Mouse (Mus musculus) liver, adult 2 months (tissue): ENCODE measurements around the gene Dld. TPM values are rescaled to one million over a fixed set of nuclear protein-coding genes. Genes with fewer than 3 reads are reported as not detected.

Experiments
- DNase-seq: peaks from one replicate; pipeline ENCODE4 v3.0.0-alpha.2; 2011; ENCODE audit warnings: low read depth, low spot score; ENCODE audit errors: extremely low read depth
- H3K27ac ChIP-seq: fragments of 200-500 bp; replicated peaks from 2 replicates; pipeline ENCODE4 v1.5.1; 2012; ENCODE audit warnings: low read depth, mild to moderate bottlenecking, control low read depth, inconsistent platforms, low read length; ENCODE audit not compliant: insufficient read depth
- H3K27me3 ChIP-seq: fragments of 200-500 bp; 2 replicates; pipeline ENCODE4 v1.6.1; 2012; ENCODE audit warnings: mild to moderate bottlenecking, moderate library complexity, low read length, inconsistent platforms; ENCODE audit not compliant: control insufficient read depth, insufficient read depth
- H3K36me3 ChIP-seq: fragments of 200-500 bp; 2 replicates; pipeline ENCODE4 v1.6.1; 2012; ENCODE audit warnings: low read length, inconsistent platforms; ENCODE audit not compliant: control insufficient read depth, insufficient read depth
- H3K4me1 ChIP-seq: fragments of 200-500 bp; 2 replicates; pipeline ENCODE4 v1.6.1; 2011; ENCODE audit warnings: low read length; ENCODE audit not compliant: control insufficient read depth, insufficient read depth
- H3K4me3 ChIP-seq: fragments of 200-500 bp; 2 replicates; pipeline ENCODE4 v1.5.1; 2011; ENCODE audit warnings: low read depth, mild to moderate bottlenecking, control low read depth, low read length, moderate library complexity; ENCODE audit not compliant: insufficient read depth
- H3K79me2 ChIP-seq: fragments of 200-500 bp; 2 replicates; pipeline ENCODE4 v1.6.1; 2012; ENCODE audit warnings: inconsistent platforms, mild to moderate bottlenecking, low read length, moderate library complexity; ENCODE audit not compliant: control insufficient read depth, insufficient read depth
- H3K9ac ChIP-seq: fragments of 200-500 bp; 2 replicates; pipeline ENCODE4 v1.6.1; 2012; ENCODE audit warnings: low read depth, mild to moderate bottlenecking, control low read depth, inconsistent platforms, low read length
- CTCF ChIP-seq: fragments of 200-500 bp; IDR thresholded peaks from 2 replicates; pipeline ENCODE4 v1.5.1; 2011; ENCODE audit warnings: low read depth, low read length, control low read depth
- POLR2A ChIP-seq: fragments of 200-500 bp; IDR thresholded peaks from 2 replicates; pipeline ENCODE4 v1.6.1; 2011; ENCODE audit warnings: low read length, control low read depth; ENCODE audit not compliant: insufficient read depth; ENCODE audit errors: extremely low read depth
- WGBS: fragments of 180-500 bp; shearing (Covaris S2); methylation state at CpG from one replicate; pipeline ENCODE4 v1.1.7; 2018; 5-methylcytosine and 5-hydroxymethylcytosine counted together
- polyA plus RNA-seq: library from polyadenylated mRNA; depleted of rRNA; stranded (reverse); fragments of >200 nt; gene quantifications from 2 replicates; pipeline ENCODE4 v1.2.3, GENCODE M21; 2012
- total RNA-seq: library from RNA; depleted of rRNA; stranded (reverse); fragments of >200 nt; gene quantifications from 2 replicates; pipeline ENCODE4 v1.2.3, GENCODE M21; 2014

The Dld gene
- total and polyA plus RNA-seq, 2 experiments = 17.4 to 117 TPM

DNA sequence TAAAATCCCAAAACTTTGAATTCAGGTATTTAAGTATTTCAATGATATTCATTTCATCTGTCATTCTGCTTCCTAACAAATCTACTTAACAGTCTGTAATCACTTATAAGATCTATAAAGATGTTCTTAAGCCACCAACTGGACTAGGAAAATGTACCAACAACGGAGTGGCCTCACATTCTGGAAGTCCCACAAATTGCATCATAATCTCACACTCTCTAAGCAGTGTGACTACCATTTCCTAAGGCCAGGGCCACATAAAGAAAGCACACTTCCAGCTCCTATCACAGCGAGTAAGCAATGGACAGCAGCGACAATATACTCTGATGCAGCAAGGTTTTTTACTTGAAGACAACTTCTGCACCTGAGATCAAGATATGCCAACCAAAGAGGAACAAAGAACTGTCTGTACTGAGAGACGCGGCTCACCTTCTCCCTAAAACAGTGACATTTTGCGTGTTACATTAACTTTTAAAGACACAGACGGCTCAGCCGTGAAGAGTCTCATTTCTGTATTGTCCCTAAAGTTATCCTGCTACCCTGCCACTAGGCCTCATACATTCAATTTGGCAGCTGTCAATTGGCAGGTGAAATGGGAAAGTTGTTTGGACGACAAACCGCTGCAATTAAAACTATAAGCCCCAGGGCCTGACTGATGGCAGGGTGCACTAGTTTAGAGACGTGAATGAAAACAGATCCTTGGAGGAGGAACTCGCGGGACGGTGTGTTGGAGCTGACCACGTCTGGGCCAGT is 886 bp downstream of the Dld start:
- no peak for TF ChIP-seq POLR2A
- no peak for TF ChIP-seq CTCF
- 9% methylated on average over 15 of the region's 15 CpGs for WGBS
- Histone ChIP-seq H3K27me3 (no peaks in the 10 kb centered on the region), H3K27ac (peak overlapping the region; percentile 70), H3K9ac (peak overlapping the region; percentile 78), H3K4me1 (peaks cover 5% of the 10 kb centered on the region), H3K36me3 (peaks cover 12% of the 10 kb centered on the region), H3K79me2 (peaks cover 17% of the 10 kb centered on the region; the same call in 1 of the 2 replicates), H3K4me3 (peak overlapping the region; percentile 76)
- DNase-seq = peak; percentile 53

DNA sequence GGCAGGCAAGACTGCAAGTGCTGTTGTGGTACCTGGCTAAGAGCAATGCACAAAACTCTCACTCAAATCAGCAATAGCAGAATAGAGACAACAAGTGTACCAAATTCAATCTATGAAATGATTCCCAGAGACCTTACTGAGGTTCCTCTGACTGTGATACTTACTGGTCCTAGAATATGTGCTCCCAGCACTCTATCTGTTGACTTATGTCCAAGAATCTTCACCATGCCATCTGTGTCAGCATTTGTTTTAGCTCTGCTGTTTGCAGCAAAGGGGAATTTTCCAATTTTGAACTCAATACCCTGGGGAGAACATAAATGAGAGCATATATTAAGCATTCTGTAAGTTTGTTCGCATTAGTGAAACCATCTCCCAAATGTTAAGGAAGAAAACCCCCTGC is 18.0 kb downstream of the Dld start:
- H3K4me1 ChIP-seq = no peaks in the 10 kb centered on the region
- no peak overlapping the region for H3K9ac ChIP-seq
- H3K79me2 ChIP-seq = no peaks in the 10 kb centered on the region
- 95% methylated on average over 1 of the region's 1 CpGs for WGBS
- DNase-seq = no peak
- peaks cover 51% of the 10 kb centered on the region for H3K36me3 ChIP-seq
- TF ChIP-seq CTCF = no peak
- TF ChIP-seq POLR2A = no peak
- no peaks in the 10 kb centered on the region for H3K27me3 ChIP-seq
- H3K4me3 ChIP-seq = no peak overlapping the region
- H3K27ac ChIP-seq = no peak overlapping the region

DNA sequence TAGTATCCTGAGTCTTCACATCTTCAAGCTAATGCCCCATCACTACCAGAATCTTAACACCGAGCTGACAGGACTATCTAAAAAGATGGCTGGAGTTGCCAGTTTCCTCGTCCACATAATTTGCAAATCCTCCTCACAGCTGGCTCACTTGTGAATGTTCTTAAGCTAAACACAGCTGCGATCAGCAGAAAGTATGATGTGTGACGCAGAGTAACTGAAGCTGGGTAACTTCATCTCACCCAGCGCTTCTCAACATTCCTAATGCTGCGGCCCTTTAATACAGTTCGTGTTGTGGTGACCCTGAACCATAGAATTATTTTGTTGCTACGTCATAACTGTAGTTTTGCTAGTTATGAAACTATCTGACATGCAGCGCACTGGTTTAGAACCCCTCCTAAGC is 24.1 kb downstream of the Dld start:
- no peaks in the 10 kb centered on the region for H3K4me1 ChIP-seq
- H3K36me3 ChIP-seq = peaks cover 10% of the 10 kb centered on the region
- TF ChIP-seq POLR2A = no peak
- TF ChIP-seq CTCF = no peak
- no peak overlapping the region for H3K9ac ChIP-seq
- H3K27ac ChIP-seq = no peak overlapping the region
- H3K4me3 ChIP-seq = no peak overlapping the region
- 93% methylated on average over 9 of the region's 9 CpGs for WGBS
- H3K27me3 ChIP-seq = 0 out of 2 replicates have a peak, but pooled peaks cover 3% of the 10 kb centered on the region
- no peaks in the 10 kb centered on the region for H3K79me2 ChIP-seq
- DNase-seq = no peak

DNA sequence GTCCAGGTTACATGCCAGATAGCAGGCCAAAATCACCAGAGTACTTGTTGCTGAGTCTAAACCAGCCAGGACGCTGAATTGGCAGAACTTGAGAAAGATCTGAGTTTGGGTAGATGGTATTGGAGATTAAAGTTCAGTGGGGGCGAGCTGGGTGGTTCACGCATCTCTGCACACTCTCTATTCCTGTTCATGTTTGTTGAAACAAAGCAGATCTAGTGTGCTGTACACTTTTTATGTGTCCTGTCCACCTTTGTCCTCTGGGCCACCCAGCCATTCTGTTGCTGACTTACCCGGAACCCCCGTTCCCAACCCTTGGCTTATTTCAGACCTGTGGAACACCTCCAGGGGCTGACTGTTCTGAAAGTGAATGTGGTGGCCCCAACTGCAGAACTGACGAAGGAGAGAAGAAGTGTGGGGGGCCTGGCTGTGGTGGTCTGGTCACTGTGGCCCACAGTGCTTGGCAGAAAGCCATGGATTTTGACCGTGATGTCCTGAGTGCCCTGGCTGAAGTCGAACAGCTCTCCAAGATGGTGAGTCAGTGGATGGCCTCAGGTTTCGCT is 28.0 kb downstream of the Dld start:
- WGBS = 69% methylated on average over 9 of the region's 9 CpGs
- Histone ChIP-seq H3K9ac (no peak overlapping the region), H3K27me3 (0 out of 2 replicates have a peak, but pooled peaks cover 3% of the 10 kb centered on the region), H3K27ac (no peak overlapping the region), H3K4me3 (no peak overlapping the region), H3K4me1 (no peaks in the 10 kb centered on the region), H3K79me2 (no peaks in the 10 kb centered on the region), H3K36me3 (no peaks in the 10 kb centered on the region)
- no peak for TF ChIP-seq CTCF
- no peak for TF ChIP-seq POLR2A
- no peak for DNase-seq

DNA sequence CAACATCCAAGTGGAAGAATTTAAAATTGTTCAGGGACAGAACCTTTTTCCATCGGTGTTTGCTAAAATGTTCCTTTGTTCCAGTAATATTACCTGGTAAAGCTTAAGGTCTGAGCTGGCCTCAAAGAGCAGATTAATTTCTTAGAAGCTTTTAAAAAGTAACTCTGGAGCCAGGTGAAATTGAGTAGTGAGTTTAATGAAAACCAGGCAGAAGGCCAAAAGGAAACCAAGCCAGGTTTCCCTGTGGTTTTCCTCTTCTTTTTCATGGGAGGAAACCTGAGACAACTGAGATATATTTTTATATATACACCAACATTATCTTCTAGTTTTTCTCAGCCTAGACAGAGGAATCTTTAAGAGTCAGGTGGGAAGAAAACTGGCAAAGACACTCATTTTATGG is 29.7 kb downstream of the Dld start:
- TF ChIP-seq CTCF = no peak
- TF ChIP-seq POLR2A = no peak
- no peak overlapping the region for H3K4me3 ChIP-seq
- H3K27me3 ChIP-seq = 0 out of 2 replicates have a peak, but pooled peaks cover 3% of the 10 kb centered on the region
- 81% methylated on average over 1 of the region's 1 CpGs for WGBS
- DNase-seq = no peak
- no peaks in the 10 kb centered on the region for H3K79me2 ChIP-seq
- no peak overlapping the region for H3K27ac ChIP-seq
- H3K9ac ChIP-seq = no peak overlapping the region
- H3K4me1 ChIP-seq = no peaks in the 10 kb centered on the region
- no peaks in the 10 kb centered on the region for H3K36me3 ChIP-seq

DNA sequence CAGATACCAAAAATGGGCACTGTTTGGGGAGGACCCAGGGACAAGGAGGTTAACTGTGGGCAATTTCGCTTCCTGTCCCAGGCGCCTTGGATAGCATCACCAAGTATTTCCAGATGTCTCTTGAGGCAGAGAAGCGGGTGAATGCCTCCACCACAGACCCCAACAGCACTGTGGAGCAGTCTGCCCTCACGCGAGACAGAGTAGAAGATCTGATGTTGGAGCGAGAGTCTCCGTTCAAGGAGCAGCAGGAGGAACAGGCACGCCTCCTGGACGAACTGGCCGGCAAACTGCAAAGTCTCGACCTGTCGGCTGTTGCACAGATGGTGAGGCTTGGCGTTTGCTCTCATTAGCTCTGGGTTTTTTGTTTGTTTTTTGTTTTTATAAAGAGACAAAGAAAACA is 30.4 kb downstream of the Dld start:
- Histone ChIP-seq H3K4me1 (no peaks in the 10 kb centered on the region), H3K36me3 (no peaks in the 10 kb centered on the region), H3K79me2 (no peaks in the 10 kb centered on the region), H3K27ac (no peak overlapping the region), H3K9ac (no peak overlapping the region), H3K4me3 (no peak overlapping the region), H3K27me3 (0 out of 2 replicates have a peak, but pooled peaks cover 3% of the 10 kb centered on the region)
- TF ChIP-seq CTCF (no peak), POLR2A (no peak)
- DNase-seq = no peak
- 88% methylated on average over 13 of the region's 13 CpGs for WGBS
